Mouse (Mus musculus) spleen, adult 2 months (tissue): Measurements from ENCODE around the gene Clcn6. TPM values are rescaled to one million over a fixed set of nuclear protein-coding genes. Genes with fewer than 3 reads are reported as not detected.

Experiments used
- DNase-seq, 2 experiments: peaks; one replicate each; pipeline versions ENCODE4 v3.0.0 to v3.0.0-alpha.2; 2012 to 2021; ENCODE audit warnings: low spot score in 2 of 2, low read depth in 1 of 2
- H3K27ac ChIP-seq: fragments of 200-500 bp; 2 replicates; pipeline ENCODE4 v1.5.1; 2012; ENCODE audit warnings: low read length, inconsistent platforms; ENCODE audit not compliant: insufficient read depth
- H3K27me3 ChIP-seq: fragments of 200-500 bp; 2 replicates; pipeline ENCODE4 v1.6.1; 2012; ENCODE audit warnings: mild to moderate bottlenecking, moderate library complexity, low read length, inconsistent platforms; ENCODE audit not compliant: control insufficient read depth, insufficient read depth
- H3K36me3 ChIP-seq: fragments of 200-500 bp; 2 replicates; pipeline ENCODE4 v1.6.1; 2012; ENCODE audit warnings: mild to moderate bottlenecking, low read length, inconsistent platforms; ENCODE audit not compliant: control insufficient read depth, insufficient read depth
- H3K4me1 ChIP-seq: fragments of 200-500 bp; 2 replicates; pipeline ENCODE4 v1.6.1; 2011; ENCODE audit warnings: inconsistent platforms; ENCODE audit not compliant: control insufficient read depth, insufficient read depth, insufficient read length
- H3K4me3 ChIP-seq: fragments of 200-500 bp; 2 replicates; pipeline ENCODE4 v1.5.1; 2011; ENCODE audit warnings: mild to moderate bottlenecking, inconsistent platforms; ENCODE audit not compliant: insufficient read depth, insufficient read length; ENCODE audit errors: extremely low read depth
- CTCF ChIP-seq: fragments of 200-500 bp; IDR thresholded peaks from 2 replicates; pipeline ENCODE4 v1.5.1; 2011; ENCODE audit warnings: mild to moderate bottlenecking, inconsistent platforms; ENCODE audit not compliant: insufficient read depth, insufficient read length, insufficient replicate concordance; ENCODE audit errors: extremely low read depth
- POLR2A ChIP-seq: fragments of 200-500 bp; IDR thresholded peaks from 2 replicates; pipeline ENCODE4 v1.6.1; 2011; ENCODE audit warnings: low read depth, low read length, inconsistent platforms
- WGBS: fragments of 180-500 bp; shearing (Covaris S2); methylation state at CpG from one replicate; pipeline ENCODE4 v1.1.7; 2018; 5-methylcytosine and 5-hydroxymethylcytosine counted together
- polyA plus RNA-seq: library from polyadenylated mRNA; depleted of rRNA; stranded (reverse); fragments of >200 nt; gene quantifications from 2 replicates; pipeline ENCODE4 v1.2.3, GENCODE M21; 2012

The Clcn6 gene
- polyA plus RNA-seq, 1 experiment, result 12.1 TPM

GRCm38 (mm10) chr4:148024003-148024402, 14.6 kb downstream of the Clcn6 start:
- 94% methylated on average over 3 of the region's 3 CpGs for WGBS
- no peak for DNase-seq
- no peak for TF ChIP-seq POLR2A
- no peak for TF ChIP-seq CTCF
- Histone ChIP-seq H3K4me3 (no peak overlapping the region), H3K27me3 (no peaks in the 10 kb centered on the region), H3K36me3 (peaks cover 35% of the 10 kb centered on the region), H3K4me1 (no peaks in the 10 kb centered on the region), H3K27ac (no peak overlapping the region)

- TF ChIP-seq CTCF, result no peak
- no peak for TF ChIP-seq POLR2A
- 93% methylated on average over 2 of the region's 2 CpGs for WGBS
- Histone ChIP-seq H3K4me1 (no peaks in the 10 kb centered on the region), H3K4me3 (no peak overlapping the region), H3K27me3 (no peaks in the 10 kb centered on the region), H3K36me3 (peaks cover 50% of the 10 kb centered on the region), H3K27ac (no peak overlapping the region)
- no peak for DNase-seq
These were observed 20.2 kb downstream of the Clcn6 start for GRCm38 (mm10) chr4:148018410-148018809.

- no peaks in the 10 kb centered on the region for H3K4me1 ChIP-seq
- no peak overlapping the region for H3K27ac ChIP-seq
- 90% methylated on average over 3 of the region's 3 CpGs for WGBS
- no peaks in the 10 kb centered on the region for H3K27me3 ChIP-seq
- TF ChIP-seq CTCF, result no peak
- no peak for TF ChIP-seq POLR2A
- no peak overlapping the region for H3K4me3 ChIP-seq
- DNase-seq, result no peak
- peaks cover 54% of the 10 kb centered on the region for H3K36me3 ChIP-seq
These were observed 21.6 kb downstream of the Clcn6 start for GRCm38 (mm10) chr4:148016981-148017380.

- H3K36me3 ChIP-seq, result peaks cover 57% of the 10 kb centered on the region
- no peak overlapping the region for H3K4me3 ChIP-seq
- DNase-seq, result no peak
- no peaks in the 10 kb centered on the region for H3K4me1 ChIP-seq
- H3K27ac ChIP-seq, result no peak overlapping the region
- 96% methylated on average over 10 of the region's 10 CpGs for WGBS
- no peaks in the 10 kb centered on the region for H3K27me3 ChIP-seq
- no peak for TF ChIP-seq CTCF
- no peak for TF ChIP-seq POLR2A
These were observed 23.2 kb downstream of the Clcn6 start for GRCm38 (mm10) chr4:148015418-148015817.

GRCm38 (mm10) chr4:148012216-148012615, 26.4 kb downstream of the Clcn6 start:
- no peak overlapping the region for H3K4me3 ChIP-seq
- peaks cover 59% of the 10 kb centered on the region for H3K36me3 ChIP-seq
- H3K4me1 ChIP-seq, result no peaks in the 10 kb centered on the region
- H3K27ac ChIP-seq, result no peak overlapping the region
- DNase-seq, result no peak
- WGBS, result 98% methylated on average over 4 of the region's 4 CpGs
- no peaks in the 10 kb centered on the region for H3K27me3 ChIP-seq
- TF ChIP-seq POLR2A (no peak), CTCF (no peak)

- Histone ChIP-seq H3K4me1 (no peaks in the 10 kb centered on the region), H3K27me3 (no peaks in the 10 kb centered on the region), H3K36me3 (peaks cover 60% of the 10 kb centered on the region), H3K27ac (no peak overlapping the region), H3K4me3 (no peak overlapping the region)
- WGBS, result 79% methylated on average over 3 of the region's 3 CpGs
- TF ChIP-seq POLR2A (no peak), CTCF (no peak)
- DNase-seq, result no peak
These were observed 27.3 kb downstream of the Clcn6 start for GRCm38 (mm10) chr4:148011332-148011731.

GRCm38 (mm10) chr4:148009641-148010040, 29.0 kb downstream of the Clcn6 start:
- no peak overlapping the region for H3K4me3 ChIP-seq
- no peak overlapping the region for H3K27ac ChIP-seq
- H3K27me3 ChIP-seq, result no peaks in the 10 kb centered on the region
- TF ChIP-seq CTCF, result no peak
- TF ChIP-seq POLR2A, result no peak
- no peak for DNase-seq
- peaks cover 62% of the 10 kb centered on the region for H3K36me3 ChIP-seq
- no peaks in the 10 kb centered on the region for H3K4me1 ChIP-seq
- 95% methylated on average over 2 of the region's 2 CpGs for WGBS
